Mouse (Mus musculus) CH12.LX (cell line): ENCODE results near the gene Smpd3. TPM values are rescaled to one million over a fixed set of nuclear protein-coding genes. Genes with fewer than 3 reads are reported as not detected.

Source experiments
- DNase-seq: peaks from one replicate; pipeline ENCODE4 v3.0.0-alpha.2; 2013; ENCODE audit errors: extremely low read depth
- H3K27ac ChIP-seq: 2 replicates; pipeline ENCODE4 v1.5.1; 2012; ENCODE audit warnings: low read depth, mild to moderate bottlenecking, control low read depth, moderate library complexity; ENCODE audit not compliant: insufficient read depth
- H3K27me3 ChIP-seq: replicated peaks from 2 replicates; pipeline ENCODE3; 2012; ENCODE audit warnings: inconsistent platforms
- H3K36me3 ChIP-seq, 2 experiments: replicated peaks in 1 of 2; 2 replicates each; pipeline versions ENCODE3 to v1.6.1; 2012; ENCODE audit warnings: inconsistent platforms in 1 of 2, low read length in 1 of 2, mild to moderate bottlenecking in 1 of 2, mixed read lengths in 1 of 2, moderate library complexity in 1 of 2; ENCODE audit not compliant: control insufficient read depth in 1 of 2, insufficient read depth in 1 of 2
- H3K4me1 ChIP-seq, 2 experiments: 2 replicates each; pipeline ENCODE4 v1.6.1; 2012; ENCODE audit warnings: inconsistent platforms in 1 of 2, moderate library complexity in 1 of 2; ENCODE audit not compliant: insufficient read depth in 2 of 2, control insufficient read depth in 1 of 2
- H3K4me2 ChIP-seq: 2 replicates; pipeline ENCODE4 v1.6.1; 2012; ENCODE audit warnings: low read depth, mild to moderate bottlenecking, control low read depth; ENCODE audit not compliant: poor library complexity, insufficient read depth, severe bottlenecking
- H3K4me3 ChIP-seq, 3 experiments: fragments of 150-350 bp in 1 of 3; sonication (generic) in 1 of 3; replicated peaks in 1 of 3; 2 replicates each; pipeline versions ENCODE3 to v1.5.1; 2011 to 2012; ENCODE audit warnings: low read depth in 2 of 3, low read length in 2 of 3, mild to moderate bottlenecking in 2 of 3, moderate library complexity in 2 of 3, control low read depth in 1 of 3, improper control_type of control experiment in 1 of 3, inconsistent platforms in 1 of 3, mixed read lengths in 1 of 3; ENCODE audit not compliant: poor library complexity in 1 of 3
- H3K79me2 ChIP-seq: replicated peaks from 2 replicates; pipeline ENCODE4 v1.6.1; 2012; ENCODE audit warnings: mild to moderate bottlenecking, moderate library complexity; ENCODE audit not compliant: control insufficient read depth, poor library complexity, insufficient read depth, severe bottlenecking; ENCODE audit errors: extremely low read depth
- H3K9ac ChIP-seq: 2 replicates; pipeline ENCODE4 v1.6.1; 2012; ENCODE audit warnings: low read depth, mild to moderate bottlenecking, control low read depth, moderate library complexity; ENCODE audit not compliant: insufficient read depth
- H3K9me3 ChIP-seq: replicated peaks from 2 replicates; pipeline ENCODE3; 2012; ENCODE audit warnings: low read length, inconsistent platforms, mixed read lengths
- BHLHE40 ChIP-seq: IDR thresholded peaks from 2 replicates; pipeline ENCODE4 v1.6.1; 2011; ENCODE audit warnings: mild to moderate bottlenecking, low read depth, low read length, improper control_type of control experiment
- CHD1 ChIP-seq: IDR thresholded peaks from 2 replicates; pipeline ENCODE4 v1.6.1; 2012; ENCODE audit warnings: low read depth, low read length, improper control_type of control experiment, inconsistent platforms
- EP300 ChIP-seq: IDR thresholded peaks from 2 replicates; pipeline ENCODE4 v1.6.1; 2011; ENCODE audit warnings: low read length, improper control_type of control experiment
- ETS1 ChIP-seq: conservative IDR thresholded peaks from 2 replicates; pipeline ENCODE4 v1.6.1; 2012; ENCODE audit warnings: low read depth, mild to moderate bottlenecking, inconsistent platforms, low read length, improper control_type of control experiment, moderate library complexity
- GABPA ChIP-seq: IDR thresholded peaks from 2 replicates; pipeline ENCODE4 v1.6.1; 2012; ENCODE audit warnings: low read depth, low read length, improper control_type of control experiment, inconsistent platforms; ENCODE audit not compliant: insufficient replicate concordance
- IRF4 ChIP-seq: IDR thresholded peaks from 2 replicates; pipeline ENCODE4 v1.6.1; 2014; ENCODE audit warnings: low read depth, mild to moderate bottlenecking, inconsistent platforms, low read length, improper control_type of control experiment
- JUN ChIP-seq: IDR thresholded peaks from 2 replicates; pipeline ENCODE4 v1.6.1; 2011; ENCODE audit warnings: low read depth, mild to moderate bottlenecking, low read length, improper control_type of control experiment, moderate library complexity; ENCODE audit not compliant: insufficient read depth
- MAZ ChIP-seq: IDR thresholded peaks from 2 replicates; pipeline ENCODE4 v1.6.1; 2012; ENCODE audit warnings: low read depth, mild to moderate bottlenecking, inconsistent platforms, low read length, improper control_type of control experiment, moderate library complexity
- NELFE ChIP-seq: IDR thresholded peaks from 2 replicates; pipeline ENCODE4 v1.6.1; 2011; ENCODE audit warnings: low read depth, low read length, improper control_type of control experiment
- PAX5 ChIP-seq: IDR thresholded peaks from 2 replicates; pipeline ENCODE4 v1.6.1; 2012; ENCODE audit warnings: low read length, inconsistent platforms, mixed read lengths
- POLR2AphosphoS2 ChIP-seq: IDR thresholded peaks from 2 replicates; pipeline ENCODE4 v1.6.1; 2011; ENCODE audit warnings: low read depth, low read length, improper control_type of control experiment
- SMC3 ChIP-seq: IDR thresholded peaks from 2 replicates; pipeline ENCODE4 v1.6.1; 2011; ENCODE audit warnings: low read depth, low read length, improper control_type of control experiment
- USF1 ChIP-seq: IDR thresholded peaks from 2 replicates; pipeline ENCODE4 v1.6.1; 2014; ENCODE audit warnings: low read depth, mild to moderate bottlenecking, inconsistent platforms, low read length, improper control_type of control experiment
- USF2 ChIP-seq: conservative IDR thresholded peaks from 2 replicates; pipeline ENCODE4 v1.6.1; 2011; ENCODE audit warnings: low read depth, low read length, improper control_type of control experiment
- ZKSCAN1 ChIP-seq: IDR thresholded peaks from 2 replicates; pipeline ENCODE4 v1.6.1; 2012; ENCODE audit warnings: low read depth, inconsistent platforms, low read length, improper control_type of control experiment, borderline replicate concordance
- ZMIZ1 ChIP-seq: IDR thresholded peaks from 2 replicates; pipeline ENCODE4 v1.6.1; 2012; ENCODE audit warnings: low read depth, mild to moderate bottlenecking, inconsistent platforms, low read length, improper control_type of control experiment
- dilution Hi-C: fragments of 300-500 bp; cut with MboI; formaldehyde crosslinking; loops from 2 replicates; pipeline ENCODE4 v1.14.3; 2020; ENCODE audit warnings: low sequenced_read_pairs; ENCODE audit not compliant: extremely low pct_unique_long_range_greater_than_20kb, extremely low pct_ligation_motif_present
- in situ Hi-C: fragments of 300-500 bp; cut with MboI; formaldehyde crosslinking; loops from 3 replicates; pipeline ENCODE4 v1.14.3; 2019; ENCODE audit warnings: low sequenced_read_pairs, low pct_ligation_motif_present, low pct_unique_long_range_greater_than_20kb, mixed read lengths
- polyA plus RNA-seq: library from polyadenylated mRNA; unstranded; fragments of >175 nt; gene quantifications from 2 replicates; pipeline ENCODE4 v1.2.1, GENCODE M21; 2012; ENCODE audit warnings: low read depth; ENCODE audit not compliant: insufficient read length
- total RNA-seq, 2 experiments: library from RNA; depleted of rRNA; stranded (reverse); fragments of 300-350 nt in 1 of 2; fragments of >200 nt in 1 of 2; gene quantifications; 2 replicates each; pipeline ENCODE4 v1.2.3; 2012 to 2014

Gene Smpd3
- total and polyA plus RNA-seq, 3 experiments, result 0.16 to 0.25 (median 0.19) TPM

- no peaks in the 10 kb centered on the region for H3K79me2 ChIP-seq
- H3K9ac ChIP-seq, result no peak overlapping the region
- no peak for TF ChIP-seq PAX5
- no peak for TF ChIP-seq CHD1
- TF ChIP-seq EP300, result no peak
- no peak for TF ChIP-seq NELFE
- TF ChIP-seq POLR2AphosphoS2, result no peak
- no peak for TF ChIP-seq USF1
- no peak for TF ChIP-seq GABPA
- no peak for TF ChIP-seq ZKSCAN1
- TF ChIP-seq MAZ, result no peak
- no peak for TF ChIP-seq ETS1
- no peak for TF ChIP-seq USF2
- H3K4me2 ChIP-seq, result no peak overlapping the region
- no peaks in the 10 kb centered on the region for H3K27me3 ChIP-seq
- DNase-seq, result no peak
- H3K27ac ChIP-seq, result no peak overlapping the region
- no peaks in the 10 kb centered on the region for H3K4me1 ChIP-seq
- H3K36me3 ChIP-seq, result no peaks in the 10 kb centered on the region
- in situ Hi-C loops (no loop called here), dilution Hi-C loops (no loop called here)
- no peaks in the 10 kb centered on the region for H3K9me3 ChIP-seq
- H3K4me3 ChIP-seq, result no peak overlapping the region
Observed at GRCm38 (mm10) chr8:106349398-106349797, 11.6 kb upstream of the Smpd3 start.

GRCm38 (mm10) chr8:106346123-106346522, 8.3 kb upstream of the Smpd3 start:
- Histone ChIP-seq H3K27me3 (no peaks in the 10 kb centered on the region), H3K27ac (no peak overlapping the region), H3K4me2 (no peak overlapping the region), H3K4me1 (peaks cover 0 to 10% of the 10 kb centered on the region in 2 experiments; a peak in 2 of 4 replicates), H3K79me2 (no peaks in the 10 kb centered on the region), H3K36me3 (no peaks in the 10 kb centered on the region), H3K9ac (no peak overlapping the region), H3K4me3 (no peak overlapping the region), H3K9me3 (no peaks in the 10 kb centered on the region)
- dilution Hi-C loops, result no loop called here
- TF ChIP-seq SMC3, result no peak
- no peak for TF ChIP-seq JUN
- no peak for TF ChIP-seq ZMIZ1
- TF ChIP-seq IRF4, result no peak
- no peak for DNase-seq
- in situ Hi-C loops, result no loop called here

GRCm38 (mm10) chr8:106343471-106343870, 5.7 kb upstream of the Smpd3 start:
- no peak overlapping the region for H3K27ac ChIP-seq
- peaks cover 0 to 22% of the 10 kb centered on the region in 2 experiments; a peak in 3 of 4 replicates for H3K4me1 ChIP-seq
- in situ Hi-C loops (no loop called here), dilution Hi-C loops (no loop called here)
- H3K9ac ChIP-seq, result no peak overlapping the region
- TF ChIP-seq BHLHE40 (0 out of 2 replicates have a peak, but pooled peaks have one; percentile 37), NELFE (no peak)
- H3K4me3 ChIP-seq, result no peak overlapping the region
- DNase-seq, result no peak
- H3K4me2 ChIP-seq, result no peak overlapping the region
- no peaks in the 10 kb centered on the region for H3K9me3 ChIP-seq
- H3K79me2 ChIP-seq, result no peaks in the 10 kb centered on the region
- H3K36me3 ChIP-seq, result no peaks in the 10 kb centered on the region
- no peaks in the 10 kb centered on the region for H3K27me3 ChIP-seq
